Mouse (Mus musculus): Measurements from ENCODE around the gene Syk. TPM values are rescaled to one million over a fixed set of nuclear protein-coding genes. Genes with fewer than 3 reads are reported as not detected.
A peak's percentile ranks its signal among the peaks of the same experiment; 100 is the strongest.

Gene Syk
- polyA plus RNA-seq, 1 experiment from 2014 or later: 2.2 TPM

GRCm38 (mm10) chr13:52679906-52680305, 96.9 kb downstream of the Syk start:
- H3K27me3 ChIP-seq (ENCODE audit: control insufficient read depth, insufficient read depth, low read length): no peaks in the 10 kb centered on the region
- H3K9ac ChIP-seq (ENCODE audit: low read length): no peak overlapping the region
- no peaks in the 10 kb centered on the region for H3K9me3 ChIP-seq (ENCODE audit: control insufficient read depth, low read length)
- H3K36me3 ChIP-seq (ENCODE audit: control insufficient read depth, insufficient read depth, low read length): no peaks in the 10 kb centered on the region
- no peak overlapping the region for H3K4me3 ChIP-seq (ENCODE audit: low read depth, low read length)
- no peak overlapping the region for H3K4me2 ChIP-seq (ENCODE audit: low read depth, low read length, severe bottlenecking)
- WGBS: 52% methylated on average over 5 of the region's 5 CpGs
- peaks cover 7% of the 10 kb centered on the region; the same call in 1 of the 2 replicates for H3K4me1 ChIP-seq (replicated peaks; ENCODE audit: control insufficient read depth, insufficient read depth, low read length)
- ATAC-seq (replicated peaks; ENCODE audit: low FRiP score) (no peak), DNase-seq (ENCODE audit: low spot score) (peak; percentile 54)
- no peak overlapping the region for H3K27ac ChIP-seq (ENCODE audit: low read depth, low read length)

- Histone ChIP-seq H3K27ac (ENCODE audit: low read depth, low read length) (no peak overlapping the region), H3K4me3 (ENCODE audit: low read depth, low read length) (no peak overlapping the region), H3K9me3 (ENCODE audit: control insufficient read depth, low read length) (no peaks in the 10 kb centered on the region), H3K9ac (ENCODE audit: low read length) (no peak overlapping the region; the same call in 1 of the 2 replicates), H3K36me3 (ENCODE audit: control insufficient read depth, insufficient read depth, low read length) (no peaks in the 10 kb centered on the region), H3K4me1 (replicated peaks; ENCODE audit: control insufficient read depth, insufficient read depth, low read length) (peaks cover 7% of the 10 kb centered on the region; the same call in 1 of the 2 replicates), H3K27me3 (ENCODE audit: control insufficient read depth, insufficient read depth, low read length) (no peaks in the 10 kb centered on the region), H3K4me2 (ENCODE audit: low read depth, low read length, severe bottlenecking) (no peak overlapping the region)
- DNase-seq (ENCODE audit: low spot score) (no peak), ATAC-seq (replicated peaks; ENCODE audit: low FRiP score) (no peak)
- WGBS: 39% methylated on average over 5 of the region's 5 CpGs
Measured at GRCm38 (mm10) chr13:52682107-52682506, 99.1 kb downstream of the Syk start.

- DNase-seq (ENCODE audit: low spot score) (no peak), ATAC-seq (replicated peaks; ENCODE audit: low FRiP score) (no peak)
- H3K27me3 ChIP-seq (ENCODE audit: control insufficient read depth, insufficient read depth, low read length): no peaks in the 10 kb centered on the region
- no peak overlapping the region for H3K27ac ChIP-seq (ENCODE audit: low read depth, low read length)
- 91% methylated on average over 13 of the region's 13 CpGs for WGBS
- H3K9me3 ChIP-seq (ENCODE audit: control insufficient read depth, low read length): no peaks in the 10 kb centered on the region
- no peaks in the 10 kb centered on the region for H3K36me3 ChIP-seq (ENCODE audit: control insufficient read depth, insufficient read depth, low read length)
- H3K4me3 ChIP-seq (ENCODE audit: low read depth, low read length): no peak overlapping the region
- no peaks in the 10 kb centered on the region for H3K4me1 ChIP-seq (replicated peaks; ENCODE audit: control insufficient read depth, insufficient read depth, low read length)
- no peak overlapping the region for H3K4me2 ChIP-seq (ENCODE audit: low read depth, low read length, severe bottlenecking)
- H3K9ac ChIP-seq (ENCODE audit: low read length): no peak overlapping the region
Measured at GRCm38 (mm10) chr13:52690425-52690824, 107.5 kb downstream of the Syk start.

- Histone ChIP-seq H3K4me1 (replicated peaks; ENCODE audit: control insufficient read depth, insufficient read depth, low read length) (no peaks in the 10 kb centered on the region), H3K9me3 (ENCODE audit: control insufficient read depth, low read length) (no peaks in the 10 kb centered on the region), H3K4me3 (ENCODE audit: low read depth, low read length) (no peak overlapping the region), H3K27ac (ENCODE audit: low read depth, low read length) (no peak overlapping the region), H3K27me3 (ENCODE audit: control insufficient read depth, insufficient read depth, low read length) (no peaks in the 10 kb centered on the region), H3K9ac (ENCODE audit: low read length) (no peak overlapping the region), H3K4me2 (ENCODE audit: low read depth, low read length, severe bottlenecking) (no peak overlapping the region), H3K36me3 (ENCODE audit: control insufficient read depth, insufficient read depth, low read length) (no peaks in the 10 kb centered on the region)
- DNase-seq (ENCODE audit: low spot score) (no peak), ATAC-seq (replicated peaks; ENCODE audit: low FRiP score) (no peak)
- WGBS: 80% methylated on average over 6 of the region's 6 CpGs
Measured at GRCm38 (mm10) chr13:52692311-52692710, 109.3 kb downstream of the Syk start.

- H3K27ac ChIP-seq (ENCODE audit: low read depth, low read length): no peak overlapping the region
- no peaks in the 10 kb centered on the region for H3K36me3 ChIP-seq (ENCODE audit: control insufficient read depth, insufficient read depth, low read length)
- no peak for DNase-seq (ENCODE audit: low spot score)
- no peak overlapping the region for H3K9ac ChIP-seq (ENCODE audit: low read length)
- no peak overlapping the region for H3K4me3 ChIP-seq (ENCODE audit: low read depth, low read length)
- H3K9me3 ChIP-seq (ENCODE audit: control insufficient read depth, low read length): no peaks in the 10 kb centered on the region
- ATAC-seq (replicated peaks; ENCODE audit: low FRiP score): no peak
- WGBS: 87% methylated on average over 6 of the region's 6 CpGs
- no peak overlapping the region for H3K4me2 ChIP-seq (ENCODE audit: low read depth, low read length, severe bottlenecking)
- H3K27me3 ChIP-seq (ENCODE audit: control insufficient read depth, insufficient read depth, low read length): no peaks in the 10 kb centered on the region
- no peaks in the 10 kb centered on the region for H3K4me1 ChIP-seq (replicated peaks; ENCODE audit: control insufficient read depth, insufficient read depth, low read length)
Measured at GRCm38 (mm10) chr13:52694857-52695256, 111.9 kb downstream of the Syk start.

Other genes starting within 250 kb of the Syk start
- gene Diras2, start 51.9 kb upstream of the Syk start, polyA plus RNA-seq (2014; fragmentation: Nextera tagmentation; extraction: Ambion mirVana): 0.05 TPM in 2 replicates

All from forebrain, embryonic 11.5 days (tissue).